Mouse (Mus musculus) adrenal gland, adult 2 months (tissue): Measurements from ENCODE around the gene S100a11. TPM values are rescaled to one million over a fixed set of nuclear protein-coding genes. Genes with fewer than 3 reads are reported as not detected.
"Not testable (repeated sequence)": the region's sequence is repeated elsewhere in the genome, so short reads cannot be mapped to it uniquely, and the experiment has no call there.

Experiments
- DNase-seq: peaks from one replicate; pipeline ENCODE4 v3.0.0; 2021
- long read RNA-seq: library from polyadenylated mRNA; stranded (forward); transcript quantifications from one replicate; pipeline ENCODE4 v2.0.0, GENCODE M21; 2021
- polyA plus RNA-seq: library from polyadenylated mRNA; depleted of rRNA; stranded (reverse); fragments of >200 nt; gene quantifications from 2 replicates; pipeline ENCODE4 v1.2.3, GENCODE M21; 2012; rRNA removed
- total RNA-seq, 2 experiments: library from RNA; stranded (reverse); gene quantifications; 2 replicates each; pipeline ENCODE4 v1.2.3; 2021

The S100a11 gene
- total RNA-seq: 100 to 1,000 TPM; 210 to 267 TPM
- 33.0 and 44.4 TPM in 2 replicates for polyA plus RNA-seq
- long read RNA-seq, transcript S100a11-201 (3 exons, 511 nt): major isoform, 61 of 67 reads
- long read RNA-seq, partial matches to known transcripts: 5 of 67 reads
- long read RNA-seq, other reads (novel, unspliced or antisense): 1 of 67 reads

- peak; percentile 81 for DNase-seq
These were observed at the start of gene S100a11 for GRCm38 (mm10) chr3:93520330-93521193. Gene S100a11, plus strand, starts transcription at chr3:93520488.

DNA sequence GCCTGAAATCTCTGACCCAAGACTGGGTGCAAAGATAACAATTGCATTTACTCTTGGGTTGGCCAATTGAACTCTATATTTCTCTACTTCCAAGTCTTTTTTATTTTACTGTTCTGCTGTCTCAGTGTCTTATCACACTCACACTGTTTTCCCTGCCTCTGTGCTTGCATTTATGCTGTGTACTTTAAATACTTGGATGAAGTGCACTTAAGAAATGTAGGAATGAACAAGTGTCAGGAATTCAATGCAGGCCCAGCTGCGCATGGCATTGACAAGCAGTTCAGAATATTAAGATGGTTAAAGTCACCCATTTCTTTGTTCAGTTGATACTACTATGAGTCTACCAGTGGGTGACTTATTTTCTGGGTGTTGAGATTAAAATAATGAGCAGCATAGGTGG, 40.2 kb upstream of the S100a11 start:
- no peak for DNase-seq

GRCm38 (mm10) chr3:93481982-93482616, 38.2 kb upstream of the S100a11 start:
- DNase-seq: no peak

GRCm38 (mm10) chr3:93485611-93486010, 34.7 kb upstream of the S100a11 start:
- DNase-seq: peak; percentile 43

GRCm38 (mm10) chr3:93488541-93488940, 31.7 kb upstream of the S100a11 start:
- no peak for DNase-seq

GRCm38 (mm10) chr3:93492176-93492575, 28.1 kb upstream of the S100a11 start:
- no peak for DNase-seq

DNA sequence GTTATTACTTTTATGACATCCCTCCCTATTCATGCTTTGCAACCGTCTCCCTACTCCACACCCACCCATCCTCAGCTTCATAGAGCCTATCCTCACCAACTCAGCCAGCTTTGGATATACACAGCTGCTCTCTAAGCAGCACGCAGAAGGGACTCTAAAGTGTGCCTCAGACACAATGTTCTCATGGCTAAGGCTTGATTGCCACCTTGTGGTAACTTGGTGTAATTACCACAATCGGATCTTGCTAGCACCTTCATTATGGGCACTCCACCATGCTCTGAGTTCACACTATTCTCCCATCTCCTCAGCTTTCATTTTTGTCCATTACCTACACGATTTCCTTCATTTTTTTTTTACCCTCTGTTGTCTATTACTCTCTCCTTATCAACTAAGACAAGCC, 26.3 kb upstream of the S100a11 start:
- DNase-seq: peak; percentile 50

DNA sequence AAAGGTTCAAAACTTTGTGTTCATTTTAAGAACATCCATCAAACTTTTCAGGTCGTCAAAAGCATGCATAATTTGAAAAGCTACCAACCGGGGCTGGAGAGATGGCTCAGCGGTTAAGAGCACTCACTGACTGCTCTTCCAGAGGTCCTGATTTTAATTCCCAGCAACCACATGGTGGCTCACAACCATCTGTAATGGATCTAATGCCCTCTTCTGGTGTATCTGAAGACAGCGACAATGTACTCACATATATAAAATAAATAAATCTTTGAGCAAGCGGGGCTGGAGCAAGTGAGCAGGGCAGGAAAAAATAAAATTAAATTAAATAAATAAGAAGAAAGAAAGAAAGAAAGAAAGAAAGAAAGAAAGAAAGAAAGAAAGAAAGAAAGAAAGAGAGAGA, 25.5 kb upstream of the S100a11 start:
- not testable (repeated sequence) for DNase-seq

GRCm38 (mm10) chr3:93497131-93497530, 23.2 kb upstream of the S100a11 start:
- DNase-seq: no peak

DNA sequence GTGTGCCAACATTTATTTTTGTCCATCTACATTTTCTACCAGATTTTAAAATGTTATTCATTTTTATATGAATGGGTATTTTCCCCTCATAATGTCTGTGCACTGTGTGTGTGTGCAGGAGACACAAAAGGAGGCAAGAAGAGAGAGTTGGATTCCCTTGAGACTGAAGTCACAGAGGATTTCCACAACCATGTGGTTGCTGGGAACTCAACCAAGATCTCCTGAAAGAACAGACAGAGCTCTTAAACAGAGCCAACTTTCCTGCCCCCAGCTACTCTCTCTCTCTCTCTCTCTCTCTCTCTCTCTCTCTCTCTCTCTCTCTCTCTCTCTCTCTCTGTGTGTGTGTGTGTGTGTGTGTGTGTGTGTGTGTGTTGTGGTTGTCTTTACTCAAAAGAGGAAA, 21.2 kb upstream of the S100a11 start:
- DNase-seq: no peak

DNA sequence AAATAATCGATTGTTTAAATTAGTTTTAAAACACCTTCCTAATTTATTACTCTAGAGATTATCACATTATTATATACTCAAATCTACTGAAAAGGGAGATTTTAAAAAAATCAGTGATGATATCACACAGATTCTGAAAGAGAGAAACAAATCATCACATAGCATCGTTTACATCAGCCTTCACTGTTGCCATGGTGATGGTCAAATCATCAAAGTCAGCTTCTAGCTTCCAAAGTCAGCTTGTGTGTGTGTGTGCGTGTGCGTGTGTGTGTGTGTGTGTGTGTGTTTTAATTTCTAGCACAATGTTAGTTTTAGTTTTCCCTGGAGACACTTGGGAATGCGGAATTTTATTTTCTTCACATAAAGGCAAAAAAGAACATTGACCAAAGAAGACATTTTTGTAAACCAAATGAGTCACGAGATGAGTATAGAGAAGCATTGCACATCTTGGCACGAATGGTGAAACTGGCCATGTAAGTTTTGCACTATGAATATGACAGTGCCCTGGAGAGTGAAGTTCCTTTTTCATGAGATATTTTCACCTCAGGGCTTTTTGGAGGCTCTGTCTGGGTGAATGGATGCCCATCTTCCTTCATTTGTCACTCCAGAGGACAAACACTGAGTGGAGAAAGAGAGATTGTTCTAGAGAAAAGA, 15.6 kb upstream of the S100a11 start:
- no peak for DNase-seq

GRCm38 (mm10) chr3:93505960-93506863, 14.1 kb upstream of the S100a11 start:
- peak; percentile 57 for DNase-seq

GRCm38 (mm10) chr3:93506881-93507325, 13.4 kb upstream of the S100a11 start:
- no peak for DNase-seq

DNA sequence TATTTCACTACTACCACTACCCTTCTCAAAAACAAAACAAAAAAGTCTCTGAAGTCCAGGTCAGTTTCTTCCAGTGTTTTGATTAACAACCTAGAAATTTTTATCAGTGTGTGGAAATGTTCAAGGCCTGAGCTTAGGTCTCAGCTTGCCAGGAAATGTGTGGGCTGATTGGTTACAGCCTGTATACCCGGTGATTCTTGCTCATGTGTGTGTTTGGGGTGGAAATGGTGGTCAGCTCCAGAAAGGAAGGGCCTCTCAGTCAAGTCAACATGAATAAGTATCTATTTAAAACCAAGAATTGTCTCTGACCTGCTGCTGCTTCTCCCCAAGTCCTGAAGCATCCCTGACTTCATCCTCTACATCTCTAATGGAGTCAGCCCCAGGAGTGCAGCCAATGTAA, 11.0 kb upstream of the S100a11 start:
- peak; percentile 27 for DNase-seq

DNA sequence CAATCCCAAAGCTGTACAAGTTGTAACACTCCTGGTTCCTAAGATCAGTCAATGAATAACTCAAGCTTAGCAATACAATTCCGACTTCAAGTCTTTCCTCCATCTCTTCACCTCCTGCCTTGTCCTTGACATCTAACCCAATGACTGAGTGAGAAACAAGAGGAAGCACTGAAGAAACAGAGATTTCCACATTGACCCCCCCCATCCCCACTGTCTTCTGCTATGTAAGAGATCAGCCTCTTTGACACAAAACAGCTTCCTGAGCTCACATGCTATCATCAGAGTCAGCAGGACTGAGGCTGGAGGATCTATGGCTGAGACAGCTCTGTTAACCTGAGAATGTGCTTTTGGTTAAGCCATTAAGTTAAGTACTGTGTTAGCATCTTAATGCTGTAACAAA, 9.3 kb upstream of the S100a11 start:
- DNase-seq: no peak

GRCm38 (mm10) chr3:93511801-93512200, 8.5 kb upstream of the S100a11 start:
- no peak for DNase-seq

DNA sequence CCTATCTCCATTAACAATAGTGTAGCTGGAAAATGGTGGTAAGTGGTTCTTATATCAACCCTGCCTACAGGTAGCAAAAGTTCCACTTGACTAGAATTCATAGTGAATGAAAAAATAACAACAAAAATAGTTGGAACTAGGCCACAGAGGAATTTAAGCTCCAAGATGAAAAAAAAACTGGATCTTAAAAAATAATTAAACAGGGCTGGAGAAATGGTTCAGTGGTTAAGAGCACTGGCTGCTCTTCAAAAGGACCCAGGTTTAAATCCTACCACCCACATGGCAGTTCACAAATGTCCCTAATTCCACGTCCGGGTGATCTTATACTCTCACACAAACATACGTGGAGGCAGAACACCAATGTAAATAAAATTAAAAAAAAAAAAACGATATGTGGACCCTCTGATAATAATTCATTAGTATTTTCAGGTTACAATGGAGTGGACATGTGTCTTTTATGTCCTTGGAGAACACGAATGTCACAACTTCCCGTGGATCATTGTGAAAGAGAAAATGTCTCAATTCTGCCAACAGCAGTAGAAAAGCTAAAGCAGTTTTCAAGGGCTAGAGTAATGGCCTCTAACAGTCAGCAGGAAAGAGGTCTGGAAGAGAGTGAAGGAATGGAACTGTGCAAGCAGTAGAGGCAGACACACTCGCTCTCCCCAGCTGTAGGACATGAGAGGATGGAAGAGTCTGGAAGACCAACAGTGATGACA, 7.7 kb upstream of the S100a11 start:
- DNase-seq: peak; percentile 35

DNA sequence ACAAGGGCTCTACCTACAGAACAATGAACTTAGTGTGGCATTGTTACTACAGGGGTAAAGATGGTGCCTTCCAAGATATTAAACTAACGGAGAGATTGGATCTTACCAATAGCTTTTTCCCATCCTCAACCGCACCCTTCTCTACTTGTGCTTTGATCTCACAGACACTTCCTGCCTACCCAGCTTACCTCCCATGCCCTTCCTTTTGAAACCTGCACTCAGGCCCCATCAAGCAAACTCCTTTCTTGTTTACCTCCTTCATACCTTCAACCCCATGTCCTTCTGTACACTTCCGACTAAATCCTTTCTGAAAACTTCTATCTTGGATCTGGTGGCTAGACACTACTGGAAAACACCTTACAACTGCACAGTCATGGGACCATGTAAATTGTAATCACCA, 5.7 kb upstream of the S100a11 start:
- DNase-seq: no peak

- no peak for DNase-seq
These were observed 2.9 kb upstream of the S100a11 start for GRCm38 (mm10) chr3:93517343-93517742.

GRCm38 (mm10) chr3:93519856-93520329, 395 bp upstream of the S100a11 start:
- DNase-seq: no peak
